Mouse (Mus musculus): ENCODE results near the gene Coro2a.

Coro2a gene

DNA sequence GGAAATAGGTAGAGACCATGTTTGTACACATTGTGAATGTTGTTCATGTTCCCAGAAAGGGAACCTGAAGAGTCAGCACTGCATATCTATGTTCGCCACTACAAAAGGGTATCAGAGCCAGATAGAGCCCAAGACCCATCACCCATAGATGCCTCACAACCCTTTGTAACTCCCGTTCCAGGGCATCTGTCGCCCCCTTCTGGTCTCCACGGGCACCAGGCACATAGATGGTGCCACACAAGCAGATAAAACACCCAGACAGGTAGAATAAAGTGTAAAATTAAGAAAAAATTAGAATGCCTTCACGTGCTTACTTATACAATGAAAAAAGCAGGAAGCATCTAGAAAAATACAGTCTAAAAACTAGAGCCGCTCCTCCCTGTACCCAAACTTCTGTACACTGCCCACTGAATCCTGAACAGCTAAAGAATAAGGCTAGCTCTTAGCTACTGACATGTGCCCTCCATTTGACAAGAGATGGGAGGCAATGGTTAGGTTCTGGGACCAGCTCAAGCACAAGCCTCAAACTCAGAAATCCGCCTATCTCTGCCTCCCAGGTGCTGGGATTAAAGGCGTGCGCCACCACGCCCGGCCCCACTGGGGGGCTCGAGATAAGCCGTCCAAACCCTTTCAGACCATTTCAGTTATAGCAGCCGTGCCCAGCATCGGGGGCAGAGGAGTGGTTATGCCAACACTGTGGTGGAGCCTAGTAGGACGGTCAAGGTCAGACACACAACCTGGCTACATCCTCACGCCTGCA, 75.0 kb downstream of the Coro2a start:
- no peak for DNase-seq (ENCODE audit: low spot score in 2 of 2)

GRCm38 (mm10) chr4:46526226-46526625, 75.8 kb downstream of the Coro2a start:
- no peak for DNase-seq (ENCODE audit: low spot score in 2 of 2)

GRCm38 (mm10) chr4:46523324-46523723, 78.7 kb downstream of the Coro2a start:
- no peak for DNase-seq (ENCODE audit: low spot score in 2 of 2)

DNA sequence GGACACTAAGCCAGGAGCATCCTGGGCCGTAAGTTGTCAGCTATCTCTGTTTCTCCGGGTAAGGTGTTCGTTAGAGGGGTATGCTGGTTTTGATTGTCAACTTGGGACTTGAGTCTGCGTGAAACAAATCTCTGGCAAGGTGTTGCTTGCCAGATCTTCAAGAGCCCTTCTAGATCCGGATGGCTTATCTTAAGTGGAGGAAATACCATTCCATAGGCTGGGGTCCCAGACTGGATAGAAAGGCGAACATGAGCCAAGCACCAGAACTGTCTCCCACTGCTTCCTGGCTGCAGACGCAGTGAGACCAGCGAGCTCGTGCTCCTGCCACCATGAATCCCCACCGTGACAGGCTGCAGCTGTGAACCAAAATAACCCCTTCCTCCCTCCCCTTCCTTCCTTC, 80.5 kb downstream of the Coro2a start:
- DNase-seq (ENCODE audit: low spot score in 2 of 2) = no peak

GRCm38 (mm10) chr4:46520491-46520890, 81.5 kb downstream of the Coro2a start:
- DNase-seq (ENCODE audit: low spot score in 2 of 2) = no peak

DNA sequence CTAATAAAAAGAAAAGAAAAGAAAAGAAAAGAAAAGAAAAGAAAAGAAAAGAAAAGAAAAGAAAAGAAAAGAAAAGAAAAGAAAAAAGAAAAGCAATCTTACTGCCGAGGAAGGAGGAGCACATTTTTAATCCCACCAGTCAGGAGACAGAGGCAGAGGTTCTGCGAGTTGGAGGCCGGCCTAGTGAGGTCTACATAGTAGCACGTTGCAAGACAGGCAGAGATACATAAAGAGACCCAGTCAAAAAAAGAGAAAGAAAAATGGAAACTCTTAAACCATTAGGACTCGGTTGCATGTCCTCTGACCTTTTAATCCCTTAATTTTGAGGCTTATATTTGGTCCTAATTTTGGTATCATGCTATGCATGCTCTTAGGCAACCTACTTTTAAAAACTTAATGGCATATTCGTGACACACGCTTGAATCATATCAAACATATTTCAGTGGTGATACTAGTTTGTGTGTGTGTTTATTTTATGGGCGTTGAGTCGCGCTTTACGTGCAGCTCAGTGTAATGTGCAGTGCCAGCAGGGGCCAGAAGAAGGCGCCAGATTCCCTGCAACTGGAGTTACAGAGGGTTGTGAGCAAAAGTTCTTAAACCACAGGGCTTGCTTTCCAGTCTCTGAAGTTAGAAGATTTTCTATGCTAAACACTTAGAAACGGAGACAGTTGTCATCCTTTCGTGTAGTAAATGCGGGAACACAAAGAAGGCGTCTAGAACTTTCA, 94.1 kb downstream of the Coro2a start:
- DNase-seq (ENCODE audit: low spot score in 2 of 2) = peak; percentile 62 to 66

- DNase-seq (ENCODE audit: low spot score in 2 of 2) = peak; percentile 81 to 86
These were observed 95.0 kb downstream of the Coro2a start for GRCm38 (mm10) chr4:46506801-46507610.

GRCm38 (mm10) chr4:46505361-46506057, 96.5 kb downstream of the Coro2a start:
- no peak for DNase-seq (ENCODE audit: low spot score in 2 of 2)

DNA sequence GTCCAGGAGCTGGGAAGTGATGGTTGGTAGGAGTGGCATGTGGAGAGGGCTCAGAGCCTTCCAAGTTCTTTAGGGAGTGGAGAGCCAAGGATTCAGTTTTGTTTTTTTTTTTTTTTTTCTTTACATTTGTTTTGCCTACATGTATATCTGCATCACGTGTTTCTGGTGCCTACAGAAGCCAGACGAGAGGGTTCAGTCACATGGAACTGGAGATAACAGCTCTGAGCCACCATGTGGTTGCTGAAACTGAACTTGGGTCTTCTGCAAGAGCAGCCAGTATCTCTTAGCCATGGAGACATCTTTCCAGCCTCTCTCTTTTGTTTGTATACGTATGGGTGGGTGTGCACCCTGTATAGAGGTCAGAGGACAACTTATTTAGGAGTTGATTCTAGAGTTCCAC, 98.1 kb downstream of the Coro2a start:
- DNase-seq (ENCODE audit: low spot score in 2 of 2) = no peak

GRCm38 (mm10) chr4:46502606-46503502, 99.1 kb downstream of the Coro2a start:
- no peak for DNase-seq (ENCODE audit: low spot score in 2 of 2)

GRCm38 (mm10) chr4:46498976-46499375, 103.0 kb downstream of the Coro2a start:
- peak in 1 of 2 experiments; percentile 17 for DNase-seq (ENCODE audit: low spot score in 2 of 2)

- no peak for DNase-seq (ENCODE audit: low spot score in 2 of 2)
These were observed 103.5 kb downstream of the Coro2a start for GRCm38 (mm10) chr4:46498511-46498910.

GRCm38 (mm10) chr4:46497286-46497892, 104.6 kb downstream of the Coro2a start:
- DNase-seq (ENCODE audit: low spot score in 2 of 2) = peak in 1 of 2 experiments; percentile 65

- no peak for DNase-seq (ENCODE audit: low spot score in 2 of 2)
These were observed 106.5 kb downstream of the Coro2a start for GRCm38 (mm10) chr4:46495543-46495942.

DNA sequence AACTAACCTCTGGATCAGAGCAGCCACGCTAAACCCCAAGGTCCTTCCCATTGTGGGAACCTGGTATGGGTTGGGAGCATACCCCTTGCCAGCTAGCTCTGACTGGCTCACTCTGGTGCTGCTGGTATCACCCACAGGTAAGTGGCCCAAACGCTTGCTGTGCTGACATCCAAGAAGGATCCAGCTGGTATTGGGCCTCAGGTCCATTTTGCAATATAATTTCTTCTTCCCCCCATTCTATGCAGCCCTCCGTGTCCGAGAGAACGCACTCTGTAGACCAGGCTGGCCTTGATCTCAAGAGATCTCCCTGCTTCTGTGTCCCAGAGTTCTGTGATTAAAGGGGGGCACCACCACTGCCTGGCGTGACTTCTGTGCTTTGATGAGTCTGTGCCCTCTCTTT, 108.9 kb downstream of the Coro2a start:
- DNase-seq (ENCODE audit: low spot score in 2 of 2) = no peak

DNA sequence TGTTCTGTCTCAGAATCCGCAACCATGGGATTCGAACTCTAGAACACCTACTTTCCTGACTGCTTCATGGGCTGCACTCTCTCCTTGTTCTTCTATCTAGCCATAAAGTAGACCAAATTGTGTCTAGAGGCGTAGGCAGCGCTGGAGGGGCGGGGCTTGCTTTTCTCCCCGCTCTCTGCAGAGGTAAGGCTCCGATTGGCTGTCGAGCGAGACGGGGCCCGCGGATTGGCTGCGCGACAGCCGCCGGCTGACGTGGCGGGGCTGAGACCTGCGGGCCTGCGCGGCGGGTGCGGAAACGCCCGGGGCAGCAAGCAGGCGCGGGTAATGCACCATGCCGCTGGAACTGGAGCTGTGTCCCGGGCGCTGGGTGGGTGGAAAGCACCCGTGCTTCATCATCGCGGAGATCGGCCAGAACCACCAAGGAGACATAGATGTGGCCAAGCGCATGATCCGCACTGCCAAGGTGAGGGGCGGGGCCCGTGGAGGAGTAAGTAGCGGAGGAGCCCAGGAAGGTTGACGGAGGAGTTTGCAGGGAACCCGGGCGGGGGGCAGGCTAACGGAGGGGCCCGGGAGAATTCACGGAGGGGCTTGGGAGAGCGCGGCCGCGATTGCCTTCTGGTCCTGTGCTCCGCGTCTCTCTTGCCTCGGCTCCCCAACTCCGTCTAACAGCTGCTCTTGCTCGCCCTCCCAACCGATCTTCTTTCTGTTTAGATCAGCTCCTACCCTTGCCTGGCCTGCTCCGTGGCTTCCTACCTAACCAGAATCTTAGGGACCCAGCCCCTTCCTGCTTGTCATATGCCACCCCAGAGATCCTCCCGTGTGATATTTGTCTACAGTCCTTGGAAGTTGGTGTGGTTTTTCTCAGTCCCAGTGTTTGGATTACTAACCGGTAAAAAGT, 112.7 kb downstream of the Coro2a start, which contains the start of gene Nans:
Nans (plus strand) TSS at position 221 of the 898 bp plus-strand sequence.
- DNase-seq (ENCODE audit: low spot score in 2 of 2) = peak; percentile 78 to 85

DNA sequence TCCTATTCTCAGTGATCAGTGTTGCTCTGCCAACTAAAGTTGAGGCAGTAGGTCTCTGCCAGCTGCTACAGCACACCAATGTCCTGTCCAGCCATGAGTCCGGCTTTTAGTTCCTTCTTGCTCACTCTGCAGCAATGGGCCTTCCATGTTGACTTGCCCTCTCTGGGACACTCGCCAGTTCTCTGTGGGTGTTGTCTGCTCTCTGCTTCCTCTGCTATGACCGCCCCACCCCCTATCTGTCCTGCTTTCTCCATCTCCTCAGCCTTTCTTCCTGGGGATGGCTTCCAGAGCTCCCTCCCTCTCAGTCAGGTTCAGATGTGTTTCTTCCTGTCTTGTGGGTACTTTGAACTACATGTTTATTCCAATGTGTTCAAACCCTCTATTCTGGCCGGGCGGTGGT, 114.7 kb downstream of the Coro2a start:
- DNase-seq (ENCODE audit: low spot score in 2 of 2) = no peak

Data from frontal cortex, postnatal 25 days (tissue).